In the genomic region with DNA sequence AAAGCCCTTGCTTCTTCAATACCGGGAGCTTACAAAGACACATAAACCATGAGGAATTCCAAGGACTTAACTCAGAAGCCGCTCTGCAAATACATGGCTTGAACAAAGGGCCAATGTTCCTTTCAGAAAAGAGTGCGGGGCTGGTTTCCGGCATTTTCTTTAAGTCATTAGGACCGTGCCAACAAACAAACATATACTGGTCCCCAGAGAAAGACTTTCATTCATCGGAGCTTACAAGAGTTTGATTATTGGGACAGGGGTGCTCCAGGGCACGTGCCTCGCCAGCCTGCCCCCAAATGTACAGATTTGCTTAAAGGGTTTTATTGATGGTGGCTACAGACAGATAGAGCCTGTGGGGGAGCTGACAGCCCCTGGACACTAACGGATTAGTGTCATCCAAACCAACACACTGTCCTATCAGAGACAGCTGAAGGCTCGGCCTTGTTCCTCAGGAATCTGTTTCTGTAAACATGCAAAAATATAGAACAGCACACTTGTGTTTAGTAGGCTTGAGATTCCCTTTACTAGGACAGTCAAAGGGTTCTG, we compare ENCODE assay signal across 16 mouse cellular contexts.
DNase-seq lines count a peak whose midpoint lies in the region; ATAC-seq lines count a peak whose summit lies in the region.
"Had no signal": no experiment of that assay in that cellular context is flagged by ENCODE, and none has a peak within 500 bp of the region (broad histone marks: within the 10 kb centered on the region; RNA-seq: fewer than 3 reads in every experiment).

No protein-coding gene starts in this region.

- DNase-seq in limb, embryonic 10.5 days (ENCODE audit: low spot score), result no peak
- peak; percentile 14 for DNase-seq in embryo, embryonic 9.5 days (ENCODE audit: extremely low spot score)
- DNase-seq in kidney, adult 8-10 months, result no peak
- DNase-seq in T-cell, adult 2 months (ENCODE audit: low spot score), result no peak
- DNase-seq: adrenal gland, adult 8-10 months; cerebellum, adult 9-10 months; gastrocnemius, postnatal 25 days; kidney, postnatal 14 days; thymus, adult 2 months had no signal

- 70% methylated on average over 10 of the region's 10 CpGs for WGBS in limb, embryonic 12.5 days
- WGBS in limb, embryonic 10.5 days, result 88% methylated on average over 10 of the region's 10 CpGs
- WGBS in embryonic facial prominence, embryonic 12.5 days, result 22% methylated on average over 10 of the region's 10 CpGs
- 36% methylated on average over 10 of the region's 10 CpGs for WGBS in midbrain, embryonic 13.5 days

- H3K4me1 ChIP-seq in limb, embryonic 12.5 days (replicated peaks), result no peaks in the 10 kb centered on the region
- H3K4me1 ChIP-seq in limb, embryonic 10.5 days, result no peaks in the 10 kb centered on the region
- peaks cover 5% of the 10 kb centered on the region; the same call in 1 of the 2 replicates for H3K4me1 ChIP-seq in embryonic facial prominence, embryonic 12.5 days
- 0 out of 2 replicates have a peak, but pooled peaks cover 10% of the 10 kb centered on the region for H3K4me1 ChIP-seq in midbrain, embryonic 13.5 days (replicated peaks)
- H3K4me1 ChIP-seq: heart, embryonic 12.5 days had no signal

- H3K27ac ChIP-seq in limb, embryonic 12.5 days, result peak overlapping the region; percentile 66
- H3K27ac ChIP-seq in limb, embryonic 10.5 days, result no peak overlapping the region
- peak overlapping the region; percentile 41; the same call in 1 of the 2 replicates for H3K27ac ChIP-seq in embryonic facial prominence, embryonic 12.5 days
- no peak overlapping the region for H3K27ac ChIP-seq in midbrain, embryonic 13.5 days
- H3K27ac ChIP-seq: lung, embryonic 15.5 days had no signal

- H3K9ac ChIP-seq in limb, embryonic 12.5 days (replicated peaks), result no peak overlapping the region
- no peak overlapping the region for H3K9ac ChIP-seq in embryonic facial prominence, embryonic 12.5 days
- H3K9ac ChIP-seq in midbrain, embryonic 13.5 days (replicated peaks), result no peak overlapping the region
- H3K9ac ChIP-seq: heart, embryonic 12.5 days; lung, embryonic 15.5 days had no signal

- ATAC-seq in limb, embryonic 12.5 days (ENCODE audit: insufficient number of reproducible peaks, insufficient read depth, low FRiP score, low TSS enrichment, low read depth), result no peak
- ATAC-seq in embryonic facial prominence, embryonic 12.5 days (ENCODE audit: insufficient number of reproducible peaks, insufficient read depth, low FRiP score, low TSS enrichment), result no peak
- 0 out of 2 replicates have a peak, but pooled peaks have one; percentile 24 for ATAC-seq in midbrain, embryonic 13.5 days
- ATAC-seq: CD4-positive, CD25-positive, alpha-beta regulatory T cell, adult 4 months; intestine, postnatal 0 days had no signal

- no peak overlapping the region for H3K4me3 ChIP-seq in limb, embryonic 12.5 days (replicated peaks)
- no peak overlapping the region for H3K4me3 ChIP-seq in limb, embryonic 10.5 days
- no peak overlapping the region for H3K4me3 ChIP-seq in embryonic facial prominence, embryonic 12.5 days
- no peak overlapping the region for H3K4me3 ChIP-seq in midbrain, embryonic 13.5 days (replicated peaks)
- H3K4me3 ChIP-seq: heart, embryonic 12.5 days; lung, embryonic 15.5 days had no signal

- H3K4me2 ChIP-seq in limb, embryonic 12.5 days, result no peak overlapping the region
- no peak overlapping the region for H3K4me2 ChIP-seq in embryonic facial prominence, embryonic 12.5 days (replicated peaks)
- no peak overlapping the region for H3K4me2 ChIP-seq in midbrain, embryonic 13.5 days (replicated peaks)
- H3K4me2 ChIP-seq: heart, embryonic 12.5 days; lung, embryonic 15.5 days had no signal

- no peaks in the 10 kb centered on the region for H3K9me3 ChIP-seq in limb, embryonic 12.5 days
- no peaks in the 10 kb centered on the region for H3K9me3 ChIP-seq in limb, embryonic 10.5 days (replicated peaks)
- no peaks in the 10 kb centered on the region for H3K9me3 ChIP-seq in embryonic facial prominence, embryonic 12.5 days
- no peaks in the 10 kb centered on the region for H3K9me3 ChIP-seq in midbrain, embryonic 13.5 days
- H3K9me3 ChIP-seq: heart, embryonic 12.5 days; lung, embryonic 15.5 days had no signal

- no peaks in the 10 kb centered on the region for H3K36me3 ChIP-seq in limb, embryonic 12.5 days
- H3K36me3 ChIP-seq in limb, embryonic 10.5 days, result no peaks in the 10 kb centered on the region
- no peaks in the 10 kb centered on the region for H3K36me3 ChIP-seq in embryonic facial prominence, embryonic 12.5 days
- no peaks in the 10 kb centered on the region for H3K36me3 ChIP-seq in midbrain, embryonic 13.5 days
- H3K36me3 ChIP-seq: heart, embryonic 12.5 days; lung, embryonic 15.5 days had no signal

- H3K27me3 ChIP-seq in limb, embryonic 12.5 days, result no peaks in the 10 kb centered on the region
- H3K27me3 ChIP-seq in limb, embryonic 10.5 days (ENCODE audit: low read depth, poor library complexity, severe bottlenecking), result no peaks in the 10 kb centered on the region
- no peaks in the 10 kb centered on the region for H3K27me3 ChIP-seq in embryonic facial prominence, embryonic 12.5 days
- peaks cover 7% of the 10 kb centered on the region; the same call in 1 of the 2 replicates for H3K27me3 ChIP-seq in midbrain, embryonic 13.5 days
- H3K27me3 ChIP-seq: heart, embryonic 12.5 days; lung, embryonic 15.5 days had no signal

Comparison
In these comparisons a context has a peak if more than half of its experiments do, and no peak if none do; other contexts are left out.
1. H3K27ac ChIP-seq: peak in limb, embryonic 12.5 days (single experiment) and embryonic facial prominence, embryonic 12.5 days (single experiment); none in limb, embryonic 10.5 days (single experiment) and midbrain, embryonic 13.5 days (single experiment).